Mouse (Mus musculus) testis, adult 2 months (tissue): ENCODE measurements around the gene Ttc39b.

Source experiments
- CTCF ChIP-seq: fragments of 200-500 bp; IDR thresholded peaks from 2 replicates; pipeline ENCODE4 v1.5.1; 2012; ENCODE audit warnings: low read depth, mild to moderate bottlenecking, inconsistent platforms, low read length, moderate library complexity; ENCODE audit not compliant: control insufficient read depth, insufficient read depth, insufficient replicate concordance
- POLR2A ChIP-seq: fragments of 200-500 bp; IDR thresholded peaks from 2 replicates; pipeline ENCODE4 v1.6.1; 2012; ENCODE audit warnings: low read depth, mild to moderate bottlenecking, inconsistent platforms, low read length, moderate library complexity; ENCODE audit not compliant: control insufficient read depth

DNA sequence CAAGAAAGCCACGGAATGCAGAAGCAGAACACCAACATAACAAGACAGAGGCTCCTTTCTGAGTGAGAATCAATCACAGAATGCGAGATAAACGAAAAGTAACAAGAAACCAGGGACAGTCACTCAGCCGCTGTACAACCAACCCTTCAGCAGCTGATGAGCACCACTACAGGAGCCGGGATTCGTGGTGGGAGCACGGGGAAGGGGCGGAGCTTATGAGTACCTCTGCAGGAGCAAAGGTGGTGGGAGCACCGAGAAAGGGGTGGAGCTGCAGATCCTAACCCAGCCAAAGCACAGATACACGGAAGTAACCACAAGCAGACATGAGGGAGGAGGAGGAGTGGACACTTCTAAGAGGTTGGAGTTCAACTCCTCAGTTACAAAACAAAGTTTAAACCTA, 69.1 kb downstream of the Ttc39b start:
- no peak for TF ChIP-seq CTCF
- TF ChIP-seq POLR2A = no peak
